Mouse (Mus musculus): ENCODE data around the gene Mbnl1. TPM values are rescaled to one million over a fixed set of nuclear protein-coding genes. Genes with fewer than 3 reads are reported as not detected.
"Not testable (repeated sequence)": the region's sequence is repeated elsewhere in the genome, so short reads cannot be mapped to it uniquely, and the experiment has no call there.

The Mbnl1 gene
- polyA plus RNA-seq, 1 experiment from 2014 or later: 169 TPM

DNA sequence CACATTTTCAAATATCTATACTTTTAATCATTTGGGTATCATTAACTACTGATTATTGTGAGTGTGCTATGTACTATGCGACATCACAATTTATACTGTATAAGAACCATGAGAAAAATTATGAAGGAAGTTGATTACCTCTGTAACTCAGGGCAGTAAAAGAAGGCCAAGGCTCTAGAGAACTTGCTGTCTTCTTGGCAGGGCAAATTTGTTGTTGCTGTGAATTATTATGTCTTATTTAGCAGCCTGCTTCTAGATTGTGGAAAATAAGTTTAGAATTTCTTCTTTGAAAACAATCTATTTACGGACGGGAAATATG is 2.0 kb downstream of the Mbnl1 start:
- Histone ChIP-seq H3K9me3 (no peaks in the 10 kb centered on the region), H3K4me3 (no peak overlapping the region), H3K27ac (no peak overlapping the region), H3K4me1 (no peaks in the 10 kb centered on the region), H3K36me3 (no peaks in the 10 kb centered on the region), H3K9ac (no peak overlapping the region), H3K4me2 (no peak overlapping the region), H3K27me3 (no peaks in the 10 kb centered on the region)
- WGBS: 92% methylated on average over 3 of the region's 3 CpGs
- no peak for ATAC-seq (ENCODE audit: borderline replicate concordance, extremely low read depth, low FRiP score, low TSS enrichment)

DNA sequence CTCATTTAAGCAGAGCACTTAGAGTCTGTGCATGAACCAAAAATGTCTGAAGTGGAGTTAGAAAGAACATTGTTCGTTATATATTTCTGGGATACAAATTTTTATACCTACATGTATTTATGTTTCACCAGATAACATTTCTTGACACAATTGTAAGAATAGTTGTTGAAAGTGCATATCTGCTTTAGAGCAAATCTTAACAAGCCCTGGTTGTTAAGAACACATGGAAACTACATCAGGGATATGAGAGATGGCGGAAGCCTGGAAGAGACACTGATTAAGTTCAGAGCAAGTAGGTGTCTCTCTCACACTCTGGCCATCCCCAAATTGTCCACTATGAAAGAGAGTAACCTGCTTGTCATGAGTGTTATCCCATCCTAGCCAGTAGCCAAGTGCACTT is 2.4 kb downstream of the Mbnl1 start:
- no peaks in the 10 kb centered on the region for H3K27me3 ChIP-seq
- ATAC-seq (ENCODE audit: borderline replicate concordance, extremely low read depth, low FRiP score, low TSS enrichment): no peak
- H3K27ac ChIP-seq: no peak overlapping the region
- no peak overlapping the region for H3K4me3 ChIP-seq
- no peaks in the 10 kb centered on the region for H3K4me1 ChIP-seq
- WGBS: 84% methylated on average over 2 of the region's 2 CpGs
- no peak overlapping the region for H3K4me2 ChIP-seq
- H3K9me3 ChIP-seq: no peaks in the 10 kb centered on the region
- H3K9ac ChIP-seq: no peak overlapping the region
- no peaks in the 10 kb centered on the region for H3K36me3 ChIP-seq

DNA sequence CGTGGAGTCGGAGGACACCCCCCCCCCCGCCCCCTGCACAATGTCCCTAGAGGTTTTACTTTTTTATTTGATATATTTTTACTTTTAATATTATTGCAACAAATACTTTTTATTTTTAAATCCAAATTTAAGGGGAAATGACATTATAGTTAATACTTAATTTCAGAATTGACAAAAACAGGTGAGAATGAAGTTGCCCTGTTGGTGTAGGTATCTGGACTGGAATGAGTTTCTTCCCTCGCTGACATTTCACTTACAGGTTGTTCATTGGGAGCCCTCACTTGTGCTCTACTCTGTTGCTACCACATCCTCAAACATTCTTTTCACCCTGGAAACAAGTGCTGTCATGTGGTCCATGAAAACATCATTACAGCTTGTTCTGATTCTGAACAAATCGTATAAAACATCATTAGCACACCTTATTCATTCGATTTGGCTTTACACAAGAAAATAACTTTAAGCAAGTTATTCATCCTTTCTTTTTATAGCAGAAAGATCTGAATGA is 4.2 kb downstream of the Mbnl1 start:
- no peak overlapping the region for H3K4me3 ChIP-seq
- no peak overlapping the region for H3K27ac ChIP-seq
- H3K9ac ChIP-seq: no peak overlapping the region
- 88% methylated on average over 6 of the region's 6 CpGs for WGBS
- H3K27me3 ChIP-seq: no peaks in the 10 kb centered on the region
- no peaks in the 10 kb centered on the region for H3K4me1 ChIP-seq
- no peaks in the 10 kb centered on the region for H3K36me3 ChIP-seq
- no peaks in the 10 kb centered on the region for H3K9me3 ChIP-seq
- no peak for ATAC-seq (ENCODE audit: borderline replicate concordance, extremely low read depth, low FRiP score, low TSS enrichment)
- no peak overlapping the region for H3K4me2 ChIP-seq

DNA sequence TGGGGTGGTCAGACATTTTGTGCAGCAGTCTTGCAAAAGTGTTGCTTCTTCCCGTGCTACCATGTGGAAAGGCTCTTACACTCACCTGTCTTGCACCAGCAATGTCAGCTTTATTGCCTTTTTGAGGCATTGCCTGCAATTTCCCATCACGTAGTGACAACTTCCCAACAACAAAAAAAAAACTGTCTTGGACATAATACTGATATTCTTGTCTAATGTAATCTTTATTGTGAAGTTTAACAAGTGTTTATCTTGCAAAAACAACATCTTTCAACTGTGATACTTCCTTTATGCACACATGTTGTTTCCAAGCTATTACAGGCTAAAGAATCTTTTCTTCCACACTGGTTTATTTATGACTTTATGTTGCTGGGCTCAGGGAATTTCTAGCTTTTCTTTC is 5.8 kb downstream of the Mbnl1 start:
- no peak overlapping the region for H3K4me2 ChIP-seq
- H3K27me3 ChIP-seq: no peaks in the 10 kb centered on the region
- 38% methylated on average over 2 of the region's 2 CpGs for WGBS
- no peaks in the 10 kb centered on the region for H3K4me1 ChIP-seq
- no peaks in the 10 kb centered on the region for H3K36me3 ChIP-seq
- no peak overlapping the region for H3K4me3 ChIP-seq
- H3K27ac ChIP-seq: no peak overlapping the region
- ATAC-seq (ENCODE audit: borderline replicate concordance, extremely low read depth, low FRiP score, low TSS enrichment): no peak
- H3K9me3 ChIP-seq: no peaks in the 10 kb centered on the region
- no peak overlapping the region for H3K9ac ChIP-seq

DNA sequence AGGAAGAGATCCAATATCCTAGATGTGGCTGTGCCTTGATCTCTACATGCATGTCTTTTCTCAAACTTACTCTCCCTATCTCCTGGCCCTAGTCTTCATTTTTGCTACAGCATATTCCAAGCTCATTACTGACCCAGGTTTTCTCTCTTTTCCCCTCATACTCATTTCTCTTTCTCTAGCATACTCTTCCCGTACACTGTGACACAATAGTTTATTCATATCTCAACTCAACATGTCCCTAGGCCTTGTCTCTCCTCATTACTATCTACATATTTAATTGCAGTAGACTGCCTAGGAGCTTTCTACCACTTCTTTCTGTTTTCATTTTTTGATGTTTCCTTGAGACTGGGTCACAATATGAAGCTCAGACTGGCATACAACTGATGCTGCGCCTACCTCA is 8.1 kb downstream of the Mbnl1 start:
- H3K27ac ChIP-seq: no peak overlapping the region
- H3K9ac ChIP-seq: no peak overlapping the region
- ATAC-seq (ENCODE audit: borderline replicate concordance, extremely low read depth, low FRiP score, low TSS enrichment): no peak
- no peak overlapping the region for H3K4me3 ChIP-seq
- no peaks in the 10 kb centered on the region for H3K27me3 ChIP-seq
- no peak overlapping the region for H3K4me2 ChIP-seq
- WGBS: 79% methylated on average over 2 of the region's 2 CpGs
- H3K36me3 ChIP-seq: no peaks in the 10 kb centered on the region
- no peaks in the 10 kb centered on the region for H3K4me1 ChIP-seq
- no peaks in the 10 kb centered on the region for H3K9me3 ChIP-seq

DNA sequence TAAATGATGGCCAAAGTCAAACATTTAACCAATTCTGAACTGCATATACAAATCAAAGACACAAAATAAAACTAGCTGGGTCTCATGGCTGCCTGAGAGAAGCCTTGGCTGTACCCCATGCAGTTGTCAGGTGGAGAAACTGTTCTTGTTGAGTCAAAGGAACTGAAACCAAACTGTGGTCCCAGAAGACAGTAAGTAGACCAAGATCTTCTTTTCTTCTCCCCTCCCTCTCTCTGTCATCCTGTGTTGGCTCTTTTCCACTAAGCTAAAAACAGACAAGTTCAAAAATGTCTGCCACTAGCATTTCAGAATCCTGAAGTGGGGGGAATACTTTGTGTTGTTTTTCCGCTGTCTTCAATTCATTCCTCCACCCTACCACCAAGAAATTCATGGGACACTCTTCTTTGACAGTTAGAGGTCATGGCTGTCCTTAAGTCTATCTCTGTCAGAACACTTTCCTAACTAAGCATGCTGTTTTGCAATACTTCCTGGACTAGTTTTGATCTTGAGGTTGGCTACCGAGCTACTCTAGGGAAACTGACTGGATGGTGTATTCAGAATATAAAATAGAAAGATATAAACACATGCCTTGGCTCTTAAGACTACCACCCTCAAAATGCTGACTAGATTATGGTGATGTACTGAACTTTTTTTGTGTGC is 9.2 kb downstream of the Mbnl1 start:
- no peak overlapping the region for H3K4me3 ChIP-seq
- H3K27ac ChIP-seq: no peak overlapping the region
- WGBS: 75% methylated on average over 2 of the region's 2 CpGs
- no peaks in the 10 kb centered on the region for H3K27me3 ChIP-seq
- no peaks in the 10 kb centered on the region for H3K4me1 ChIP-seq
- H3K9ac ChIP-seq: no peak overlapping the region
- no peaks in the 10 kb centered on the region for H3K9me3 ChIP-seq
- no peak for ATAC-seq (ENCODE audit: borderline replicate concordance, extremely low read depth, low FRiP score, low TSS enrichment)
- no peak overlapping the region for H3K4me2 ChIP-seq
- no peaks in the 10 kb centered on the region for H3K36me3 ChIP-seq

DNA sequence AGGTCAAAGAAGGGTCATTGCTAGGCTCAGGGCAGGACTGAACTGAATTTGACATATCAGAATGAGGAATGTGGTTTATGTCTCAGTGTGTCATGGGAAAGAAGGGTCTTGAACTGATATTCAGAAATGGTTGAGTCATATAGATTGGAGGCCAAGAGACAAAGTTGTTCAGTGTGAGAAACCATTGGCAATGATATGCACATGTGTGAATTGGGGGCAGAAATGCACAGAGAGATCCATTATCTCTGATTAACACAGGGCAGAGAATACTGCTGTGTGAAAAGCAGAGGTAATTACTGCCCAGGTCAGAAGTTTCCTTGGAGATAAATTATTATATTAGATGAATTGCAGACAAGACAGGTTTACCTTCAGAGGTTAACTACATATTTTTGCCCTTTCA is 10.7 kb downstream of the Mbnl1 start:
- Histone ChIP-seq H3K36me3 (no peaks in the 10 kb centered on the region), H3K27ac (no peak overlapping the region), H3K9me3 (no peaks in the 10 kb centered on the region), H3K27me3 (no peaks in the 10 kb centered on the region), H3K4me3 (no peak overlapping the region), H3K9ac (no peak overlapping the region), H3K4me2 (no peak overlapping the region), H3K4me1 (no peaks in the 10 kb centered on the region)
- ATAC-seq (ENCODE audit: borderline replicate concordance, extremely low read depth, low FRiP score, low TSS enrichment): no peak

DNA sequence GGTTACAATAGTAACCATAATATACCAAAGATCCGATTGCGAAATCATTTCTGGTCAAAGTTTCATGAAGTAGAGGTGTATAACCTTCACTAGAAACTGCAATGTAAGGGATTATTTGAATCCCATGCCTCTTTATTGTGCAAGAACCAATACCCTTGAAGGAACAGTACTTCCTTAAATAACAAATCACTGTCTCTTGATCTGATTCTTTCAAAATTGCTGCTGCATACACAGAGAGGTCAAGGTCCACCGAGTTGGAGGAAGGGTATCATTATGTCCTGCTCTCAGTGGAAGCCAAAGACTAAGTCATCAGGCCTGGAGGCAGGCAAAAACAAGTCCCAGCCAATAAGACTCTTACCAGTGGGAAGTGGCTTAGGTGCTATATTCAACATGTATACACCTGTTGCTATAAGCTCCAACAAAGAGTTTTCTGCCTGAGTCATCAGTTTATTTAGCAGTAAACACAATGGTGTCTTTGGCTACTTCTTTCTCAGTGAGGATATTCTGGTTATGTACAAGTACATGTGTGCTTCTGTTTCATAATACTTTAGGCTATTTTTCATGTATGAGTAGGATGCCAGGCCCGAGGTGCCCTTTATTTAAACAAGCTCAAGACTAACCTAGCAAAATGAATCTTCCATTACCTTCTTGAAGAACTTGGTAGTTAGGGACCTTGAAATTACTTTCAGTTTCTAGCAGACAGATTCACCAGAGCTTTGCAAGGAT is 13.5 kb downstream of the Mbnl1 start:
- no peaks in the 10 kb centered on the region for H3K36me3 ChIP-seq
- no peaks in the 10 kb centered on the region for H3K4me1 ChIP-seq
- no peaks in the 10 kb centered on the region for H3K9me3 ChIP-seq
- 85% methylated on average over 4 of the region's 4 CpGs for WGBS
- H3K4me2 ChIP-seq: no peak overlapping the region
- no peak overlapping the region for H3K27ac ChIP-seq
- no peak overlapping the region for H3K4me3 ChIP-seq
- no peaks in the 10 kb centered on the region for H3K27me3 ChIP-seq
- ATAC-seq (ENCODE audit: borderline replicate concordance, extremely low read depth, low FRiP score, low TSS enrichment): no peak
- no peak overlapping the region for H3K9ac ChIP-seq

DNA sequence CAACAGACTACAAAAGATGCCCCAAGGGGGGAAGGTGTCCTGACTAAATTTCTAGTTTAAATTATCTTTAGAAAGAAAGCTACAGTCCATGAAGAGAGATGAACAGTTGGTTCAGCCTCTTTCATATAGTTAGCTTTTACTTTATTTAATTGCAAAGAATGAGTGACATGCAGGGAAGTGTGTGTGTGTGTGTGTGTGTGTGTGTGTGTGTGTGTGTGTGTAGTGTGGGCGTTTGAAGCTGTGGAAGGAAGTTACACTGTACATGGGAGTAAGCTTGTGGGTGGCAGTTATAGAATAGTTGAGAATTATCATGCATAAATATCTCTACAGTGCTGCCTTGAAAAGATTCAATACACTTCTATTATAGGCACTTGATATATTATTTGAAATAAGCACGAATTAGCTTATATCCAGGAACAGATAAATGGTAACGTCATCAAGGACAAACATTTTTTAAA is 14.1 kb downstream of the Mbnl1 start:
- Histone ChIP-seq H3K4me1 (no peaks in the 10 kb centered on the region), H3K36me3 (no peaks in the 10 kb centered on the region), H3K9ac (no peak overlapping the region), H3K27me3 (no peaks in the 10 kb centered on the region), H3K9me3 (no peaks in the 10 kb centered on the region), H3K4me2 (no peak overlapping the region), H3K27ac (no peak overlapping the region), H3K4me3 (no peak overlapping the region)
- WGBS: 71% methylated on average over 3 of the region's 3 CpGs
- no peak for ATAC-seq (ENCODE audit: borderline replicate concordance, extremely low read depth, low FRiP score, low TSS enrichment)

DNA sequence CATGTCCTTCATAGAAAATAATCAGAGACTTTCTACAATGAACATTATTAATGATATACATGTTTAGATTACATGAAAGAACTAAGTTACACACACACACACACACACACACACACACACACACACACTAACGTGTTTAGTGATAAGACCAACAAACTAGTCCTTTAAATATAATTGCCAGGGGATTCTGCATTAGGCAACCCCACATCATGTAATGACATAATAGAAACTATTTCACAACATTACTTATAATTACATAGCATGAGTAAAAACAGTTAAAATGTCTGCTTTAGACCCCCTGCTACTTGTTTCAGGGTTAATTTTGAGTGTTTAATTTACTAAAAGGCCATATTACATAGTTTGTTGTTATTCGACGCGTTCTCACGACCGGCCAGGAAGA is 16.9 kb downstream of the Mbnl1 start:
- 86% methylated on average over 6 of the region's 6 CpGs for WGBS
- no peak for ATAC-seq (ENCODE audit: borderline replicate concordance, extremely low read depth, low FRiP score, low TSS enrichment)
- Histone ChIP-seq H3K4me2 (no peak overlapping the region), H3K9ac (no peak overlapping the region), H3K9me3 (no peaks in the 10 kb centered on the region), H3K4me1 (no peaks in the 10 kb centered on the region), H3K27ac (no peak overlapping the region), H3K36me3 (no peaks in the 10 kb centered on the region), H3K27me3 (no peaks in the 10 kb centered on the region), H3K4me3 (no peak overlapping the region)

DNA sequence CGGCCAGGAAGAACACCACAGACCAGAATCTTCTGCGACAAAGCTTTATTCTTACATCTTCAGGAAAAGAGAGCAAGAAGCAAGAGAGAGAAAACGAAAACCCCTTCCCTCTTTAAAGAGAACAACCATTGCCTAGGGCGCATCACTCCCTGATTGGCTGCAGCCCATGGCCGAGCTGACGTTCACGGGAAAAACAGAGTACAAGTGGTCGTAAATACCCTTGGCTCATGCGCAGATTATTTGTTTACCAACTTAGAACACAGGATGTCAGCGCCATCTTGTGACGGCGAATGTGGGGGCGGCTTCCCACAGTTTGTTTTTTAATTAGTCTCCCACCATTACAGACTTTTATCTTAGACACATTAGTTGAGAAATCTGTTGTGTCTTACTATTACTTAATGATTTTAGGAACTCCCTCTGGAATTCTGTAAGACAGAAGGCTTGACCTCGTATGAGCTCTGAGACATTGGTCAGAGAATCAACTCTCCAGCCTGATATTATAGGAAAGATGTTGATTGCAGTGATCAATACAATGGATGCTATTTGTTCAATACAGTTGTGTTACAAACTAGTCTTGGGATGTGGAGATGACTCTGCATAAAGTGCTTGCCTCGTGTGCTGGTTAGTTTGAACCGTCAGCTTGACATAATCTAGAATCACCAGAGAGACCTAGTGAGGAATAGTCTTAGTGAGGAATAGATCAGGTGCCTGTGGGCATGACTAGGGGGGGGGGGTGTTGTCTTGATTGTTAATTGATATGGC is 22.3 kb downstream of the Mbnl1 start:
- not testable (repeated sequence) for H3K36me3 ChIP-seq; H3K27me3 ChIP-seq; H3K4me2 ChIP-seq; H3K9me3 ChIP-seq; H3K27ac ChIP-seq; H3K4me3 ChIP-seq; H3K9ac ChIP-seq; ATAC-seq (ENCODE audit: borderline replicate concordance, extremely low read depth, low FRiP score, low TSS enrichment)
- H3K4me1 ChIP-seq: peaks cover 14% of the 10 kb centered on the region
- WGBS: 58% methylated on average over 9 of the region's 16 CpGs

DNA sequence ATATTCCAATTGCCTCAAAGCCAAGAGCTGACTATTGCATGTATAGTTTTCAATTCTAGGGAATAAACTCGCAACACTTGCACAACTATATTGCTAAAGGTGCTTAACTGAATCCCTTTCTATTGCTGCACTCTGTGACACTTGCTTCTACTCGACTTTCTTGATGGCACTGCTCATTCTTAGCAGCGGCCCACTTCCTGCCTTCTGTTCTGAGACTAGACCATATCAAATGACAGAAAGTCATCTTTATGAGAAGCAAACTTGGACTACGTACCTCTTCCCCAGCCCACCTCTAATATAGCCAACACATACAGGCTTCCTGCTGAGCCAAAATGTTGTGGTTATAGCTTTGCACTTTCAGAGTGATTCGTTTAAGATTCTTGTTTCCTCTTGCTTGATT is 23.6 kb downstream of the Mbnl1 start:
- Histone ChIP-seq H3K9ac (no peak overlapping the region), H3K27me3 (no peaks in the 10 kb centered on the region), H3K4me2 (no peak overlapping the region), H3K4me3 (no peak overlapping the region), H3K36me3 (no peaks in the 10 kb centered on the region), H3K9me3 (no peaks in the 10 kb centered on the region), H3K27ac (no peak overlapping the region), H3K4me1 (peaks cover 16% of the 10 kb centered on the region)
- 75% methylated on average over 5 of the region's 5 CpGs for WGBS
- no peak for ATAC-seq (ENCODE audit: borderline replicate concordance, extremely low read depth, low FRiP score, low TSS enrichment)
